Mouse (Mus musculus): ENCODE measurements around the gene Gldn.

DNA sequence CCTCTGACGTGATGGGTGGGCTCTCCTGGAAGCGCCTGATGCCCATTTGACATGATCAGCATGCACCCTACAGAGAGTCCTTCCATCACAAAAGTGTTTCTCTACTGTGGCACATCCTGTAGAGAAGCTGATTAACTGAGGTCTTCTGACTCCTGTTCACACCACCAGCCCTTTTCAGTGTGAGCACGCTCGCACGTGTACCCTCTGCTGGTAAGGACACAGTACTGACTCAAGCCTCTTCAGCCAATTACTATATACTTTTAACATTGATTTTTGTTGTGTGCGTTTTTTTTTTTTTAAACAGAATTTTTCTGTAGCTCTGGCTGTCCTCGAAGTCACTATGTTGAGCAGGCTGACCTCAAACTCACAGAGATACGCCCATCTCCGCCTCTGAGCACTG is 30.1 kb downstream of the Gldn start:
- TF ChIP-seq CTCF (IDR thresholded peaks at IDR 0.05; ENCODE audit: low read depth, low read length), result no peak
- no peak for TF ChIP-seq POLR2A (IDR thresholded peaks at IDR 0.05; ENCODE audit: borderline replicate concordance, low read depth, low read length)
